Mouse (Mus musculus): ENCODE results near the gene Olfr218.

- no peak for TF ChIP-seq CTCF (conservative IDR thresholded peaks at IDR 0.05; ENCODE audit: insufficient read depth, insufficient read length, low read depth, low read length)
- no peak for TF ChIP-seq POLR2A (IDR thresholded peaks at IDR 0.05; ENCODE audit: low read depth, low read length)
Observed at GRCm38 (mm10) chr1:173227081-173227480, 29.5 kb downstream of the Olfr218 start, which contains the start of gene Fcer1a.
